Mouse (Mus musculus) ES-Bruce4 (cell line): Measurements from ENCODE around the gene Pld1.

Experiments used
- CTCF ChIP-seq: IDR thresholded peaks from one replicate; pipeline ENCODE4 v1.8.1; 2011; ENCODE audit warnings: low read depth, low read length
- POLR2A ChIP-seq: IDR thresholded peaks from one replicate; pipeline ENCODE4 v1.8.1; 2011; ENCODE audit warnings: low read length; ENCODE audit not compliant: insufficient read depth

DNA sequence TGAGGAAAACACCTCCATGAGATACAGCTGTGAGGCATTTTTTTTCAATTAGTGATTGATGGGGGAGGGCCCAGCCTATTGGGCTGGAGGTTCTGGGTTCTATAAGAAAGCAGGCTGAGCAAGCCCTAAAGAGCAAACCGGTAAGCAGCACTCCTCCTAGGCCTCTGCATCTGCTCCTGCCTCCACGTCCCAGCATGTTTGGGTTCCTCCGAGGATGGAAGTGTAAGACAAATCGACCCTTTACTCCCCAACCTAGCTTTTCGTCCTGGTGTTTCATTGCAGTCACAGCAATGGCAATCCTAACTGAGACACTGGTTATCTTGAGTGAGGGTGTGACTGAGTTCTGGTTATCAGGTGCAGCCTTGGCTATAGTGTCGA lies 11.4 kb downstream of the Pld1 start:
- no peak for TF ChIP-seq POLR2A
- TF ChIP-seq CTCF, result no peak
